Mouse (Mus musculus) embryonic fibroblast, embryonic 13.5 days (primary cell): ENCODE results near the gene Slc23a4.

Experiments
- CTCF ChIP-seq: IDR thresholded peaks from 2 replicates; pipeline ENCODE4 v1.5.1; 2011; ENCODE audit warnings: mild to moderate bottlenecking, control low read depth, low read length, moderate library complexity, borderline replicate concordance; ENCODE audit not compliant: insufficient read depth
- POLR2A ChIP-seq: IDR thresholded peaks from 2 replicates; pipeline ENCODE4 v1.6.1; 2011; ENCODE audit warnings: low read depth, mild to moderate bottlenecking, control low read depth, low read length, moderate library complexity

GRCm38 (mm10) chr6:34920631-34921030 is 67.6 kb downstream of the Slc23a4 start:
- TF ChIP-seq CTCF (no peak), POLR2A (no peak)
